Mouse (Mus musculus) intestine, embryonic 14.5 days (tissue): ENCODE data around the gene Psen1. TPM values are rescaled to one million over a fixed set of nuclear protein-coding genes. Genes with fewer than 3 reads are reported as not detected.

Experiments
- ATAC-seq: fragments of 200-750 bp; cut with Nextera tagmentation; replicated peaks from 2 replicates; pipeline ENCODE4 v1.8.0; 2017; ENCODE audit warnings: low read depth, moderate number of reproducible peaks, moderate TSS enrichment, moderate library complexity; ENCODE audit not compliant: low FRiP score, low TSS enrichment
- DNase-seq: peaks from one replicate; pipeline ENCODE4 v3.0.0-alpha.2; 2018; ENCODE audit warnings: low spot score
- H3K27ac ChIP-seq: fragments of 300-500 bp; sonication (generic); 2 replicates; pipeline ENCODE4 v1.5.1; 2014; ENCODE audit warnings: low read depth, mild to moderate bottlenecking, control low read depth
- H3K27me3 ChIP-seq: fragments of 300-500 bp; sonication (generic); replicated peaks from 2 replicates; pipeline ENCODE4 v1.6.1; 2014; ENCODE audit warnings: low read length, control low read depth; ENCODE audit not compliant: control insufficient read depth, insufficient read depth
- H3K36me3 ChIP-seq: fragments of 300-500 bp; sonication (generic); 2 replicates; pipeline ENCODE4 v1.6.1; 2014; ENCODE audit warnings: low read length, control low read depth; ENCODE audit not compliant: control insufficient read depth, insufficient read depth
- H3K4me1 ChIP-seq: fragments of 300-500 bp; sonication (generic); replicated peaks from 2 replicates; pipeline ENCODE4 v1.6.1; 2014; ENCODE audit warnings: low read length, control low read depth, mixed read lengths; ENCODE audit not compliant: control insufficient read depth, insufficient read depth
- H3K4me2 ChIP-seq: fragments of 300-500 bp; sonication (generic); 2 replicates; pipeline ENCODE4 v1.6.1; 2014; ENCODE audit warnings: low read length
- H3K4me3 ChIP-seq: fragments of 300-500 bp; sonication (generic); 2 replicates; pipeline ENCODE4 v1.5.1; 2014; ENCODE audit warnings: low read depth, low read length, control low read depth, mixed read lengths
- H3K9ac ChIP-seq: fragments of 300-500 bp; sonication (generic); 2 replicates; pipeline ENCODE4 v1.6.1; 2014; ENCODE audit warnings: mild to moderate bottlenecking, low read length
- H3K9me3 ChIP-seq: fragments of 300-500 bp; sonication (generic); 2 replicates; pipeline ENCODE4 v1.6.1; 2016; ENCODE audit warnings: low read length, control low read depth; ENCODE audit not compliant: control insufficient read depth
- WGBS: fragments of 180-500 bp; shearing (Covaris S2); extraction: QIAGEN DNeasy Blood & Tissue Kit; methylation state at CpG from one replicate; pipeline ENCODE4 v1.1.7; 2014; 5-methylcytosine and 5-hydroxymethylcytosine counted together
- polyA plus RNA-seq: library from polyadenylated mRNA; unstranded; fragments of >200 nt; fragmentation: Nextera tagmentation; extraction: Ambion mirVana; gene quantifications from 2 replicates; pipeline ENCODE4 v1.2.1, GENCODE M21; 2014

The Psen1 gene
- polyA plus RNA-seq, 1 experiment from 2014 or later: 87.6 TPM

DNA sequence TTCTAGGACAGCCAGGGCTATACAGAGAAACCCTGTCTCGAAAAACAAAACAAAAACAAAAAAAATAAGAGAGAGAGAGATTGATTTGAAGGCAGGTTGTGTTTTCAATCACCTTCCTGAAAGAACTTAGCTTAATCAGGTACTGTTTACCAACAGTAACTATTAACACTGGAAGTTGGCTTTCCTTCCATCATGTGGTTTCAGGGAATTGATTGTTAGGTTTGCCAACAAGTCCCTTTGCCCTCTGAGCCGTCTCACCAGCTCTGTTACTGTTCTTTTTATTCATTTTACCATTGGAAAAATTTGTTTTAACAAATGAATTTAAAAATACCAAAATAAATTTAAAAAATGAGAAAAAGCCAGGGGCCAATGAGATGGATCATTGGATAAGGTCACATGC is 22.0 kb downstream of the Psen1 start:
- Histone ChIP-seq H3K27me3 (no peaks in the 10 kb centered on the region), H3K9me3 (no peaks in the 10 kb centered on the region), H3K36me3 (peaks cover 38% of the 10 kb centered on the region), H3K9ac (no peak overlapping the region), H3K4me3 (no peak overlapping the region), H3K4me1 (no peaks in the 10 kb centered on the region), H3K4me2 (no peak overlapping the region), H3K27ac (no peak overlapping the region)
- ATAC-seq (no peak), DNase-seq (no peak)
- WGBS: 84% methylated on average over 2 of the region's 2 CpGs

DNA sequence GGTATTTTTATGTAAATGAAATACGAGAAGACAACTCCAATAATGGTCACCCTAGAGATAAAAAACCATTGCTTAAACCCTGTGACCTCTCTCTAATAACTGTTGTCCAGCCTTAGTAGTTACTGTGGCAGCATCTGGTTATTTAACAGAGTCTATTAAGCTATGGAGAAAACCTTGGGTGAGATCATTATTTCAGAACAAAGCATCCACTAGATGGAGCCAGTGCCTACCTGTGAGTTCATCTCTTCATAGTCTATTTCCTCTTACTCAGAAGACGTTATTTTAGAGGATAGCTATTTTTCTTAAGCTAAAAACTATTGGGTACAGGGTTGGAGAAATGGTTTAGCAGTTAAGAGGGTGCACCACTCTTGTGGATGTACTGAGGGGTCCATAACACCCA is 25.8 kb downstream of the Psen1 start:
- WGBS: 42% methylated on average over 2 of the region's 2 CpGs
- Histone ChIP-seq H3K9me3 (no peaks in the 10 kb centered on the region), H3K4me1 (no peaks in the 10 kb centered on the region), H3K27me3 (no peaks in the 10 kb centered on the region), H3K27ac (no peak overlapping the region), H3K4me2 (no peak overlapping the region), H3K36me3 (peaks cover 65% of the 10 kb centered on the region), H3K9ac (no peak overlapping the region), H3K4me3 (no peak overlapping the region)
- ATAC-seq (0 out of 2 replicates have a peak, but pooled peaks have one; percentile 33), DNase-seq (no peak)

GRCm38 (mm10) chr12:83716416-83717184 is 28.6 kb downstream of the Psen1 start:
- Histone ChIP-seq H3K4me2 (no peak overlapping the region), H3K9me3 (no peaks in the 10 kb centered on the region), H3K9ac (no peak overlapping the region), H3K27me3 (no peaks in the 10 kb centered on the region), H3K4me1 (peaks cover 13% of the 10 kb centered on the region), H3K36me3 (peaks cover 79% of the 10 kb centered on the region), H3K27ac (no peak overlapping the region), H3K4me3 (no peak overlapping the region)
- ATAC-seq (no peak), DNase-seq (no peak)
- 91% methylated on average over 15 of the region's 15 CpGs for WGBS

DNA sequence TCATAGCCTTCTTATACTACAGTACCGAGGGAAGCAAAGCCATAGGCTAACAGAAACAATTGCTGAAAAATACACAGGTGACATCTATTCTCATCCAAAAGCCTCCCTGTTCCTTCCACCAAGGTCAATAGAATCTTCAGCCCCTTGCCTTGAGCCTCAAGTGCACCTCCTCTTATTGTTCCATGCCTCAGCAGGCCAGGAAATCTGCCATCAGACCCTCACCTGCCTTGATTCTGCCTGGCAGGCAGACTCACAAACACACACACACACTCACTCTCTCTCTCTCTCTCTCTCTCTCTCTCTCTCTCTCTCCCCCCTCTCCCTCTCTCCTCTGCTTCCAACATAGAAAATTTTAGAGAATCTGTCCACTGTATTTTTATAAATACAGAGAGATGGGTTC is 31.5 kb downstream of the Psen1 start:
- H3K27ac ChIP-seq: no peak overlapping the region
- no peak overlapping the region for H3K4me2 ChIP-seq
- H3K4me1 ChIP-seq: peaks cover 13% of the 10 kb centered on the region
- no peaks in the 10 kb centered on the region for H3K27me3 ChIP-seq
- H3K4me3 ChIP-seq: no peak overlapping the region
- no peaks in the 10 kb centered on the region for H3K9me3 ChIP-seq
- H3K36me3 ChIP-seq: peaks cover 77% of the 10 kb centered on the region
- ATAC-seq: no peak
- 95% methylated on average over 1 of the region's 1 CpGs for whole genome bisulfite sequencing
- no peak overlapping the region for H3K9ac ChIP-seq
- DNase-seq: no peak

GRCm38 (mm10) chr12:83721281-83721680 is 33.3 kb downstream of the Psen1 start:
- H3K4me3 ChIP-seq: no peak overlapping the region
- H3K27me3 ChIP-seq: no peaks in the 10 kb centered on the region
- no peak for DNase-seq
- peaks cover 13% of the 10 kb centered on the region for H3K4me1 ChIP-seq
- no peak for ATAC-seq
- H3K9ac ChIP-seq: no peak overlapping the region
- H3K27ac ChIP-seq: peak overlapping the region; percentile 34
- no peak overlapping the region for H3K4me2 ChIP-seq
- no peaks in the 10 kb centered on the region for H3K9me3 ChIP-seq
- WGBS: 32% methylated on average over 6 of the region's 6 CpGs
- H3K36me3 ChIP-seq: peaks cover 79% of the 10 kb centered on the region

DNA sequence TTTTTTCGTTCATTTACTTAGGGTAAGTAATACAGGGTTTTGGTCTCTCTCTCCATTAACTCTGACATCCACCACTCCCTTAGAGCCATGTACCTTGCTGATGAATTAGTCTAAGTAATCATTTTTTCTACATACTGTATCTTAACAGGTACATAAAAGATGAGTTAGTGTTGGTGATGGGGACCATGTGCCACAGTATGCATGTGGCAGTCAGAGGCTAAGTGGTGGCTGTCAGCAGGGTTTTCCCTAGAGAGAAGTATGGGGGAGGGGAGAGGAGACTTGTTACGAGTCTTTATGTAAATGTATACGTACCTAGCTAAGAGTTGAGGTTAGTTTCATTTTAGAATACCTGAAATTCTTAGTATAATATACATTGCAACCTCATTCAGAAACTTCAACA is 35.1 kb downstream of the Psen1 start:
- Histone ChIP-seq H3K9ac (no peak overlapping the region), H3K4me1 (peaks cover 17% of the 10 kb centered on the region), H3K4me3 (no peak overlapping the region), H3K27me3 (no peaks in the 10 kb centered on the region), H3K27ac (no peak overlapping the region), H3K4me2 (no peak overlapping the region), H3K36me3 (peaks cover 75% of the 10 kb centered on the region), H3K9me3 (no peaks in the 10 kb centered on the region)
- WGBS: 85% methylated on average over 3 of the region's 3 CpGs
- DNase-seq (no peak), ATAC-seq (no peak)

DNA sequence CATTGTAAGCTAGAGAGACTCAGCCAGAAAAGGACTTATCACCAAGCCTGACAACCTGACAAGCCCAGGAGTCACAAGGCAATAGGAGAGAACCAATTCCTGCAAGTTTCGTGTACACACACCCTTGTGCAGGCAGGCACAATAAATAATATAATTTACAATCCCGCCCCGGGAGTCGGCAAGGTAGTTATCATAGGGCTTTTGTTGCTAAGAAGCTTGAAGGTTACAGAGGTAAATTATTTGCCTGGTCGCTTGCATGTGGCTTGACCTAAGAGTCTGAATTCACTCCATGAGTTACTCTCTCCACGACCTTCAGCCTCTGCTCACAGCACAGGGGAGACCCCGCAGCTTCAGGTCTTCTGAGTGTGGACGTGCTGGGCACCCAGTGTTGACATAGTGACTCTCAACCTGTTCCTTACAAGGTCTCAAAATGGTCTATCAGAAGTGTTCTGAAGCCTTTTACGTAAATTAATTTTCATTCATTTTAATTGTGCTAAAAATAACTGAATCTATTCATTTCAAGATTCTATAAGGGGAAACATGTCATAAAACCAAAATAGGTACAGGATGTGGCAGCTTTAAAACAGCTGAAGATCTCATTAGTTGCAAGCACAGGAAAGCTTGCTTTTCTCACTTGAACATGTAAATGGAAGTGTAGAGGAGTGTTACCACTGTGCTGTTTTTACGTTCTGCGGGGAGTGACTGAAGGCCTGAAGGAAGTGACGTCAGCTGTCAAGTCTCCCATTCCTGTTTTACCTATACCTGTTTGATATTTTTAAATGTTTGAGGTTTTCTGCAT is 38.8 kb downstream of the Psen1 start:
- Histone ChIP-seq H3K4me3 (no peak overlapping the region), H3K9me3 (no peaks in the 10 kb centered on the region), H3K27ac (peak overlapping the region; percentile 59), H3K4me2 (no peak overlapping the region), H3K4me1 (peaks cover 3% of the 10 kb centered on the region; the same call in 1 of the 2 replicates), H3K27me3 (no peaks in the 10 kb centered on the region), H3K36me3 (peaks cover 91% of the 10 kb centered on the region), H3K9ac (no peak overlapping the region)
- DNase-seq: no peak
- ATAC-seq: peak; percentile 75
- whole genome bisulfite sequencing: 61% methylated on average over 12 of the region's 12 CpGs

DNA sequence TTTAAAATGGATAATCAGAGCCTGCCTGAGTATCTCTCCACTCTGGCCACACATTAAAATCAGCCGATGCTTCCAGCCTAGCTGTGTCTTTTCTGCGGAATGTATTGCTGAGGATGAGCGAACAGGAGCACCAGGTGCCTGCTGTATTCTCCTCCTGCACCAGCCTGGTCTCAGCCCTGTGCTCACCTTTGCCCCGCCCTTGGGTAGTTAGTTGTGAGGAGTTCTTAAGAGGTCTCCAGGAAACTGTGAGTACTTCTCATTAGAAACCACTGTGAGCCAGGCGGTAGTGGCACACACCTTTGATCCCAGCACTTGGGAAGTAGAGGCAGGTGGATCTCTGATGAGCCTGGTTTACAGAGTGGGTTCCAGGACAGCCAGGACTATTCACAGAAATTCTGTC is 44.3 kb downstream of the Psen1 start:
- Histone ChIP-seq H3K4me1 (0 out of 2 replicates have a peak, but pooled peaks cover 1% of the 10 kb centered on the region), H3K36me3 (peaks cover 96% of the 10 kb centered on the region), H3K9me3 (no peaks in the 10 kb centered on the region), H3K27ac (no peak overlapping the region), H3K27me3 (no peaks in the 10 kb centered on the region), H3K4me2 (no peak overlapping the region), H3K9ac (no peak overlapping the region), H3K4me3 (no peak overlapping the region)
- 93% methylated on average over 5 of the region's 5 CpGs for WGBS
- no peak for ATAC-seq
- DNase-seq: no peak
